Mouse (Mus musculus) bone marrow, adult 2 months (tissue): ENCODE measurements at regions not wholly inside any gene's neighbourhood (a gene's known extent, or its start where the extent isn't known, plus 50 kb on each side); places are given as distances from the start of the nearest gene placed in this dataset.

ENCODE experiments used
- H3K27ac ChIP-seq: fragments of 200-500 bp; 2 replicates; pipeline ENCODE4 v1.5.1; 2012; ENCODE audit warnings: low read depth, mild to moderate bottlenecking, control low read depth, inconsistent platforms, low read length; ENCODE audit not compliant: control insufficient read depth, poor library complexity, insufficient read depth
- H3K4me1 ChIP-seq: fragments of 200-500 bp; 2 replicates; pipeline ENCODE4 v1.6.1; 2011; ENCODE audit warnings: low read length; ENCODE audit not compliant: control insufficient read depth, insufficient read depth
- H3K4me3 ChIP-seq: fragments of 200-500 bp; replicated peaks from 2 replicates; pipeline ENCODE3; 2011; ENCODE audit warnings: mild to moderate bottlenecking, low read depth, low read length, control low read depth; ENCODE audit not compliant: control insufficient read depth
- CTCF ChIP-seq: fragments of 200-500 bp; IDR thresholded peaks from 2 replicates; pipeline ENCODE4 v1.5.1; 2011; ENCODE audit warnings: low read length, control low read depth; ENCODE audit not compliant: control insufficient read depth, insufficient read depth
- POLR2A ChIP-seq: fragments of 200-500 bp; IDR thresholded peaks from 2 replicates; pipeline ENCODE4 v1.6.1; 2011; ENCODE audit warnings: low read depth, mild to moderate bottlenecking, control low read depth, low read length, borderline replicate concordance; ENCODE audit not compliant: control insufficient read depth
- WGBS: fragments of 180-500 bp; shearing (Covaris S2); methylation state at CpG from one replicate; pipeline ENCODE4 v1.1.7; 2018; 5-methylcytosine and 5-hydroxymethylcytosine counted together

DNA sequence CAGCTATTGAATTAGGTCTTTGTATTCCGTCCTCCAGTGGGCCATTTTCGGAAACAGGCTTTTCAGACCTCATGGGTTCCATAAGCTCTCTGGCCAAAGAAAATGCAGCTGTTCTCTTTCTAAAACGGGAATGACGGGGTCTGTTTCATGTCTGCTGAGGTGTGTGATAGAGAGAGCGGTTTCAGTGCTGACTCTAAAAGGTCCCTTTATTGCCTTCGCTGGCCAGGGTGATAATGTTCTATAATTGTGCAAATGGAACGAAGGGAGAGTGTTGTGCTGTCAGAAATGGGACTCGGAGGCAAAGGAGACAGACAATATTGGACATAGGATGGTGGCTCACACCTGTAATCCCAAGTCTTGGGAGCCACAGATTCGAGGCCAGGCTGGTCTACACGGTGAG is 53.5 kb upstream of the Osbpl8 start:
- Histone ChIP-seq H3K4me1 (peaks cover 1% of the 10 kb centered on the region; the same call in 1 of the 2 replicates), H3K27ac (no peak overlapping the region), H3K4me3 (no peak overlapping the region)
- 85% methylated on average over 10 of the region's 10 CpGs for WGBS
- TF ChIP-seq POLR2A, result no peak
- no peak for TF ChIP-seq CTCF

DNA sequence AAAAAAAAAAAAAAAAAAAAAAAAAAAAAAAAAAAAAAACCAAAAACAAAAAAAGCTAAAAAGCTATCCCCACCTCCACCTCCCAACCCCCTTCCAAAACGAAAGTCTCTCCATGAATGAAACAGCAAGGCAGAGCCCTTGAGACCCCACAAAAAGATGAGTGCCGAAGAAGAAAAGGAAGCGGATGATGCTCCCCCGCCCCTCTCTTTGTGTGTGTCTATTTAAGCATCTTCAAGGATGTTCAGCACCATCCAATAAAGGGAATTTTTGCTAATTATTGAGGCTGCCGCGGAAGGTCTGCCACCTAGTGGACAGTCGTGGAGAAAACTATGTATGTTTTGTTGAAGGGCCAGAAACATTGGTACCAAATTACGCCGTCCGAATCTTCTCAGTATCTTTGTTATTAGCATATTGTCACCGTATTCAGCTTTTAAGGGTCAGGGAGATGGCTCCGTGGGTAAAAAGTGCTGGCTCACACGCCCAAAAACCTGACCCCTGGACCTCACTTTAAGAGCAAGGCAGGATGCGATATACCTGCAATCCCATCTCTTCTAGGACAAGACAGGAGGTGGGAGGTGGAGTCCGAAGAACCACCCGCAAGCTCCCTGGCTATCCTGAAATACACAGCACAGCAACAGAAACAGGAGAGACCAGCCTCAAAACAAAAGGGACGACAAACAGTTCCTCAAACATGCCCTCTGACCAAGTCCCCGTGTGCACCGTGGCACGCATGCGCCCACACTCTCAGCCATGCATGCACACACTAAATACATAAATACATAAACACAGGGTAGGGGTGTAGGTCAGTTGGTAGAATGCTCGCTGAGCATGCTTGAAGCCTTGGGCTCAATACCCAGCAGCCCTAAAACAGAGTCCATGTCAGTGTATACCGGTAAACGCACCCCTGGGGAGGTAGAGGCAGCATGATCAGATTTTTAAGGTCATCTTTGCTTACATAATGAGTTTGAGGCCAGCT is 55.6 kb upstream of the Osbpl8 start:
- Histone ChIP-seq H3K27ac (no peak overlapping the region), H3K4me3 (peak overlapping the region; percentile 44), H3K4me1 (peaks cover 1% of the 10 kb centered on the region; the same call in 1 of the 2 replicates)
- peak; percentile 69 for TF ChIP-seq CTCF
- TF ChIP-seq POLR2A, result no peak
- WGBS, result 37% methylated on average over 24 of the region's 24 CpGs

GRCm38 (mm10) chr10:111107852-111108251 is 56.7 kb upstream of the Osbpl8 start:
- WGBS, result 52% methylated on average over 5 of the region's 5 CpGs
- TF ChIP-seq POLR2A, result no peak
- TF ChIP-seq CTCF, result no peak
- H3K4me1 ChIP-seq, result peaks cover 1% of the 10 kb centered on the region; the same call in 1 of the 2 replicates
- H3K4me3 ChIP-seq, result no peak overlapping the region
- H3K27ac ChIP-seq, result no peak overlapping the region

GRCm38 (mm10) chr10:111107387-111107786 is 57.2 kb upstream of the Osbpl8 start:
- 22% methylated on average over 7 of the region's 7 CpGs for WGBS
- no peak overlapping the region for H3K27ac ChIP-seq
- TF ChIP-seq POLR2A (no peak), CTCF (peak; percentile 74)
- H3K4me3 ChIP-seq, result no peak overlapping the region
- H3K4me1 ChIP-seq, result peaks cover 1% of the 10 kb centered on the region; the same call in 1 of the 2 replicates

GRCm38 (mm10) chr10:111106411-111106810 is 58.1 kb upstream of the Osbpl8 start:
- no peak overlapping the region for H3K27ac ChIP-seq
- no peak for TF ChIP-seq CTCF
- no peak for TF ChIP-seq POLR2A
- peaks cover 1% of the 10 kb centered on the region; the same call in 1 of the 2 replicates for H3K4me1 ChIP-seq
- no peak overlapping the region for H3K4me3 ChIP-seq
- 86% methylated on average over 5 of the region's 5 CpGs for WGBS

- Histone ChIP-seq H3K4me1 (peaks cover 1% of the 10 kb centered on the region; the same call in 1 of the 2 replicates), H3K27ac (no peak overlapping the region), H3K4me3 (no peak overlapping the region)
- 66% methylated on average over 5 of the region's 5 CpGs for WGBS
- TF ChIP-seq POLR2A (no peak), CTCF (no peak)
Measured at GRCm38 (mm10) chr10:111105662-111106061, 58.9 kb upstream of the Osbpl8 start.

DNA sequence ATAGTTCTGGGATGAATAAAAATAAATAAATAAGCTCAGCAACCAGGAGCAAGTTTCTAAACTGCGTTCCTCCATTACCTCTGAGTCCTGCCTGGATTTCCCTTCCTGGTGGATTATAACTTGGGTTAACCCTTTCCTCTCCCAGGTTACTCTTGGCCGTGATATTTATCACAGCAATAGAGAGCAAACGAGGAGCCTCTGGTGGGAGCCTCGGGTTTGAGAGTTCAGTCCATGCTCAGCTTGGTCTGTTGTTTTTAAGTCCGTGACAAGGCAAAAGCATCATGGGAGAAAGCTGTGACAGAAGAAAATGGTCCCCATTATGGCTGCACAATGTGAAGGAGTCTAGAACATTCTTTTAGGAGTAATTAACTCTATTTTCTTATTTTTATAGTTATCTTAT is 61.0 kb upstream of the Osbpl8 start:
- H3K27ac ChIP-seq, result no peak overlapping the region
- no peak overlapping the region for H3K4me3 ChIP-seq
- no peak for TF ChIP-seq POLR2A
- no peak for TF ChIP-seq CTCF
- 47% methylated on average over 5 of the region's 5 CpGs for WGBS
- peaks cover 1% of the 10 kb centered on the region; the same call in 1 of the 2 replicates for H3K4me1 ChIP-seq

- Histone ChIP-seq H3K4me1 (peaks cover 1% of the 10 kb centered on the region; the same call in 1 of the 2 replicates), H3K27ac (no peak overlapping the region), H3K4me3 (peak overlapping the region; percentile 62)
- WGBS, result 2% methylated on average over 14 of the region's 14 CpGs
- TF ChIP-seq POLR2A (no peak), CTCF (no peak)
Measured at GRCm38 (mm10) chr10:111103086-111103485, 61.5 kb upstream of the Osbpl8 start.
